Mouse (Mus musculus): ENCODE results near the gene Rdh16. TPM values are rescaled to one million over a fixed set of nuclear protein-coding genes. Genes with fewer than 3 reads are reported as not detected.

Gene Rdh16
- polyA plus RNA-seq, 2 experiments = 0.06 TPM; not detected in 1

DNA sequence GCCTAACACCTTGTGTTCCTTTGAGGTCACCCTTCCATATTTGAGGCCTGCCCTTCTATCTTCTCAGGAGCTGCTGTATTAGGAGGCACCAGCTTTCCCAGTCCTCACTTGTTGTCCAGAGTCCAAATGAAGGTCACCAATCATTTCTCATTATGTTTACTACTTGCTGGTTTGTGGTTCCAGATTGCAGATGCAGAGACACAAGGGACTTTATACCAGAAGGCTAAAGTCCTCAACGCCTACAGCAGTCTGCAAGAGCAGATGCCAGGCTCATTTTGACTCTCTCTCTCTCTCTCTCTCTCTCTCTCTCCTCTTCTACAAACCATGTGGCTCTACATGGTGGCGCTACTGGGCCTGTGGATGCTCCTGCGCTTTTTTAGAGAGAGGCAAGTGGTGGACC lies 65.3 kb downstream of the Rdh16 start, which contains the start of gene Rdh16f2:
TSS of gene Rdh16f2 (plus strand) at position 243 of the 400 bp plus-strand sequence.
- Histone ChIP-seq H3K36me3 (ENCODE audit: control insufficient read depth, insufficient read depth, low read length) (no peaks in the 10 kb centered on the region), H3K27ac (replicated peaks; ENCODE audit: low read depth, low read length) (no peak within 1 kb of the TSS), H3K9me3 (ENCODE audit: control insufficient read depth, low read length) (no peaks in the 10 kb centered on the region), H3K27me3 (ENCODE audit: control insufficient read depth, insufficient read depth, low read length) (no peaks in the 10 kb centered on the region), H3K4me1 (ENCODE audit: control insufficient read depth, insufficient read depth, low read length) (no peaks in the 10 kb centered on the region), H3K9ac (ENCODE audit: low read depth, low read length, severe bottlenecking) (no peak within 1 kb of the TSS), H3K4me2 (replicated peaks; ENCODE audit: low read depth, low read length, severe bottlenecking) (no peak within 1 kb of the TSS), H3K4me3 (replicated peaks; ENCODE audit: low read length) (no peak within 1 kb of the TSS)
- DNase-seq (ENCODE audit: low spot score) (no peak), ATAC-seq (ENCODE audit: low FRiP score, low read depth) (no peak)
- TF ChIP-seq POLR2A (IDR thresholded peaks at IDR 0.05; ENCODE audit: borderline replicate concordance, extremely low read depth, insufficient read depth, insufficient read length) = no peak
- WGBS = 79% methylated on average over 3 of the region's 3 CpGs

DNA sequence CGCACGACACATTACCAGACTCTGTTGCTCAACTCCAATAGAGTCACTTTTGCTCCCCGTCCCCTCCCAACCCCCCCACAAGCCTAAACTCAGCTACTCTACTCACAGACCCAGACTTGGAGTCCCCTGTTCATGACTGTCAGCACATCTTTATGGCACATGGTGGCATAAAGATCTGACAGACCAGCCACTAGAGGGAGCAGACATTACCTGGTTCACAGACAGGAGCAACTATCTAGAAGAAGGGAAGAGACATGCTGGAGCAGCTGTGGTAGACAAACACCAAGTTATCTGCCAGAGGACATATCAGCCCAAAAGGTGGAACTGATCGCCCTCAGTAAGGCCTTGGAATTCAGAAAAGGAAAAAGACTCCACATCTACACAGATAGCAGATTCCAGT lies 71.5 kb downstream of the Rdh16 start:
- no peaks in the 10 kb centered on the region for H3K4me1 ChIP-seq (ENCODE audit: control insufficient read depth, insufficient read depth, low read length)
- peak; percentile 9 for DNase-seq (ENCODE audit: low spot score)
- no peak for TF ChIP-seq POLR2A (IDR thresholded peaks at IDR 0.05; ENCODE audit: borderline replicate concordance, extremely low read depth, insufficient read depth, insufficient read length)
- no peak overlapping the region for H3K4me3 ChIP-seq (replicated peaks; ENCODE audit: low read length)
- H3K9me3 ChIP-seq (ENCODE audit: control insufficient read depth, low read length) = no peaks in the 10 kb centered on the region
- no peaks in the 10 kb centered on the region for H3K36me3 ChIP-seq (ENCODE audit: control insufficient read depth, insufficient read depth, low read length)
- WGBS = 68% methylated on average over 4 of the region's 4 CpGs
- no peaks in the 10 kb centered on the region for H3K27me3 ChIP-seq (ENCODE audit: control insufficient read depth, insufficient read depth, low read length)
- no peak for ATAC-seq (ENCODE audit: low FRiP score, low read depth)
- no peak overlapping the region for H3K27ac ChIP-seq (replicated peaks; ENCODE audit: low read depth, low read length)
- H3K4me2 ChIP-seq (replicated peaks; ENCODE audit: low read depth, low read length, severe bottlenecking) = no peak overlapping the region
- no peak overlapping the region for H3K9ac ChIP-seq (ENCODE audit: low read depth, low read length, severe bottlenecking)

DNA sequence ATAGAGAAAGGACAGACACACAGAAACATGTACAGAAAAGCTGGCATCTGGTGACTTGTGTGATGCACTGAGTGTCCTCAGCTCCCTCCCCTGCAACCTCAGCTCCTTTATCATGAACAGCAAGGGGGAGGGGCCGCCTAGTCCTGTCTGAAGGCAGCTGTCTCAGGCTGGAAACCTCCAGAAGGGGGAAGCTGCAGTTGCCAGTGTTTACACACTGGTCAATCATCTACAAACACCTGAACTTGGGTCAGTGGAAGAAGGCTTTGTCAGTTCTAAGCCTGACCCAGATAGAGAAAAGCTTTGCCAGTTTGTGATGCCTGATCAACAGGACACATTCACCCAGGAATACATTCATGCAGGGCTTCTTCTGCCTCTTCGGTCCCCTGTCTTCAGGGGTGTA lies 76.7 kb downstream of the Rdh16 start:
- no peak overlapping the region for H3K27ac ChIP-seq (replicated peaks; ENCODE audit: low read depth, low read length)
- no peak overlapping the region for H3K4me2 ChIP-seq (replicated peaks; ENCODE audit: low read depth, low read length, severe bottlenecking)
- no peaks in the 10 kb centered on the region for H3K36me3 ChIP-seq (ENCODE audit: control insufficient read depth, insufficient read depth, low read length)
- WGBS = 57% methylated on average over 2 of the region's 2 CpGs
- no peak overlapping the region for H3K4me3 ChIP-seq (replicated peaks; ENCODE audit: low read length)
- no peaks in the 10 kb centered on the region for H3K27me3 ChIP-seq (ENCODE audit: control insufficient read depth, insufficient read depth, low read length)
- TF ChIP-seq POLR2A (IDR thresholded peaks at IDR 0.05; ENCODE audit: borderline replicate concordance, extremely low read depth, insufficient read depth, insufficient read length) = no peak
- H3K4me1 ChIP-seq (ENCODE audit: control insufficient read depth, insufficient read depth, low read length) = no peaks in the 10 kb centered on the region
- ATAC-seq (ENCODE audit: low FRiP score, low read depth) (no peak), DNase-seq (ENCODE audit: low spot score) (no peak)
- H3K9ac ChIP-seq (ENCODE audit: low read depth, low read length, severe bottlenecking) = no peak overlapping the region
- no peaks in the 10 kb centered on the region for H3K9me3 ChIP-seq (ENCODE audit: control insufficient read depth, low read length)

DNA sequence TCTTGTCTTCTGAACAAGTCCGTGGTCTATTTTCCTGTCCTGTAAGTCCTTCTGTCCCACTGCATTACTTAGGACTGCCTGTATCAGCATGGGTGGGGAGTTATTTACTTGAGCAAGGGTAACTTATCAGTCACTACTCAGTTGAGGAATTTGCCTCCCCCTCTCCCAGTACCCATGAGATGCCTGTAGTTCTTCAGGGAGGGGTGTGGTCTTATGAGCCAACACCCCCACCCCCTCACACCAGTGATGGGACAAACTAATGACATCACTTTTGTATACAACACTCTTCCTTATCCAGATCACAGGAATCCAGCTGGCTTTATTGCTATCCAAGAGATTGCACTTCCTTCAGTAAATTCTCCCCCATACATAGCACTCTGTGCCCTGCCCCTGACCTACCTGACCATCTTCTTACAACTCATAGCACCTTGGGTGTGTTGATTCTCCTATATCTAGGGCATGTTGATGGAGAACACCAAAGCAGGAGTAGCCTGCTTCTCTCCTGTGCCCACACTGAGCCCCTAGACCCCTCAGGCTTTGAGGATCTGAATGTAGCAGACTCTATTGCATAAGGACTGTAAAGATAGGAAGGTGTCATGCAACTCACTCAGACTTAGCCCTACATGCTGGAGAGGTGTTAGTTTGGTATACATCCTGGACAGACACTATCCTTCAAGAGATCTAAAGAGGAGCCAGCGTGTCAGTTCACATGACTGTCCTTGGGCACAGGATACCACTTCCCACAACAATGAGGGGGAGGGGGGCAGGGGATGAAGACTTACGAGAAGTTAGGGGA lies 77.5 kb downstream of the Rdh16 start:
- H3K9ac ChIP-seq (ENCODE audit: low read depth, low read length, severe bottlenecking) = no peak overlapping the region
- ATAC-seq (ENCODE audit: low FRiP score, low read depth) = no peak
- H3K36me3 ChIP-seq (ENCODE audit: control insufficient read depth, insufficient read depth, low read length) = no peaks in the 10 kb centered on the region
- no peak for TF ChIP-seq POLR2A (IDR thresholded peaks at IDR 0.05; ENCODE audit: borderline replicate concordance, extremely low read depth, insufficient read depth, insufficient read length)
- no peaks in the 10 kb centered on the region for H3K9me3 ChIP-seq (ENCODE audit: control insufficient read depth, low read length)
- no peak overlapping the region for H3K4me3 ChIP-seq (replicated peaks; ENCODE audit: low read length)
- 63% methylated on average over 3 of the region's 3 CpGs for WGBS
- no peaks in the 10 kb centered on the region for H3K4me1 ChIP-seq (ENCODE audit: control insufficient read depth, insufficient read depth, low read length)
- DNase-seq (ENCODE audit: low spot score) = no peak
- no peak overlapping the region for H3K4me2 ChIP-seq (replicated peaks; ENCODE audit: low read depth, low read length, severe bottlenecking)
- no peak overlapping the region for H3K27ac ChIP-seq (replicated peaks; ENCODE audit: low read depth, low read length)
- no peaks in the 10 kb centered on the region for H3K27me3 ChIP-seq (ENCODE audit: control insufficient read depth, insufficient read depth, low read length)

DNA sequence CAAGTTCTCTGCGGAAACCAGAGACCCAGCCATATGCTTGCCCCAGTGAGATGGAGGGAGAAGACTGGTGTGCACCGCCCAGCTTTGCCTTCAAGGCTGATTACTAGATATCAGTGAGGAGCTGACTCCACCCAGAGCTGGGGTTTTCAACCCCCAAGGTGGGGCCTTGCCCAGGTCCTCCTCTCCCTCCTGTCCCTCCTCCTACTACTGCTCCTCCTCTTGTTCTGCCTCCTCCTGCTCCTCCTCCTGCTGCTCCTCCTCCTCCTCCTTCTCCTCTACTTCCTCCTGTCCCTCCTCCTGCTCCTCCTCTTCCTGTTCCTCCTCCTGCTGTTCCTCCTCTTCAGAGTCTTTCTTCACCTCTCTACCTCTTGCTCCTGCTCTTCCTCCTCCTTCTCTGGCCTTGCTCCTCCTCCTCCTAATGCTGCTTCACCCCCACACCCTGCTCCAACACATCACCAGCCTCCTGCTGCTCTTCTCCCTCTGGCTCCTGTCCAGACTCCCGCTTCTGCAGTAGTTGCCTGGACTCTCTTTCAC lies 78.3 kb downstream of the Rdh16 start:
- Histone ChIP-seq H3K36me3 (ENCODE audit: control insufficient read depth, insufficient read depth, low read length) (no peaks in the 10 kb centered on the region), H3K9ac (ENCODE audit: low read depth, low read length, severe bottlenecking) (no peak overlapping the region), H3K27me3 (ENCODE audit: control insufficient read depth, insufficient read depth, low read length) (no peaks in the 10 kb centered on the region), H3K4me2 (replicated peaks; ENCODE audit: low read depth, low read length, severe bottlenecking) (no peak overlapping the region), H3K4me1 (ENCODE audit: control insufficient read depth, insufficient read depth, low read length) (no peaks in the 10 kb centered on the region), H3K27ac (replicated peaks; ENCODE audit: low read depth, low read length) (no peak overlapping the region), H3K9me3 (ENCODE audit: control insufficient read depth, low read length) (no peaks in the 10 kb centered on the region), H3K4me3 (replicated peaks; ENCODE audit: low read length) (no peak overlapping the region)
- ATAC-seq (ENCODE audit: low FRiP score, low read depth) (no peak), DNase-seq (ENCODE audit: low spot score) (peak; percentile 12)
- 72% methylated on average over 3 of the region's 3 CpGs for WGBS
- no peak for TF ChIP-seq POLR2A (IDR thresholded peaks at IDR 0.05; ENCODE audit: borderline replicate concordance, extremely low read depth, insufficient read depth, insufficient read length)

Data from limb, embryonic 14.5 days (tissue).